Mouse (Mus musculus) forebrain, embryonic 11.5 days (tissue): ENCODE measurements at regions not wholly inside any gene's neighbourhood (a gene's known extent, or its start where the extent isn't known, plus 50 kb on each side); places are given as distances from the start of the nearest gene placed in this dataset.

ENCODE experiments used
- ATAC-seq: fragments of 200-750 bp; cut with Nextera tagmentation; replicated peaks from 2 replicates; pipeline ENCODE4 v1.8.0; 2017; ENCODE audit warnings: moderate TSS enrichment; ENCODE audit not compliant: low FRiP score
- DNase-seq: peaks from one replicate; pipeline ENCODE4 v3.0.0-alpha.2; 2017; ENCODE audit warnings: low spot score
- H3K27ac ChIP-seq: fragments of 300-500 bp; sonication (generic); 2 replicates; pipeline ENCODE4 v1.5.1; 2014; ENCODE audit warnings: low read depth, low read length
- H3K27me3 ChIP-seq: fragments of 300-500 bp; sonication (generic); 2 replicates; pipeline ENCODE4 v1.6.1; 2014; ENCODE audit warnings: mild to moderate bottlenecking, low read length, mixed read lengths; ENCODE audit not compliant: control insufficient read depth, insufficient read depth
- H3K36me3 ChIP-seq: fragments of 300-500 bp; sonication (generic); 2 replicates; pipeline ENCODE4 v1.6.1; 2014; ENCODE audit warnings: mild to moderate bottlenecking, low read length, moderate library complexity, mixed read lengths; ENCODE audit not compliant: control insufficient read depth, insufficient read depth
- H3K4me1 ChIP-seq: fragments of 300-500 bp; sonication (generic); replicated peaks from 2 replicates; pipeline ENCODE4 v1.6.1; 2014; ENCODE audit warnings: low read length, mixed read lengths; ENCODE audit not compliant: control insufficient read depth, insufficient read depth
- H3K4me2 ChIP-seq: fragments of 300-500 bp; sonication (generic); 2 replicates; pipeline ENCODE4 v1.6.1; 2014; ENCODE audit warnings: low read depth, mild to moderate bottlenecking, low read length, moderate library complexity, mixed read lengths; ENCODE audit not compliant: severe bottlenecking
- H3K4me3 ChIP-seq: fragments of 300-500 bp; sonication (generic); 2 replicates; pipeline ENCODE4 v1.5.1; 2014; ENCODE audit warnings: low read depth, low read length
- H3K9ac ChIP-seq: fragments of 300-500 bp; sonication (generic); 2 replicates; pipeline ENCODE4 v1.6.1; 2014; ENCODE audit warnings: low read length
- H3K9me3 ChIP-seq: fragments of 300-500 bp; sonication (generic); 2 replicates; pipeline ENCODE4 v1.6.1; 2016; ENCODE audit warnings: low read length, mixed read lengths; ENCODE audit not compliant: control insufficient read depth
- WGBS: fragments of 180-500 bp; shearing (Covaris S2); extraction: QIAGEN DNeasy Blood & Tissue Kit; methylation state at CpG from one replicate; pipeline ENCODE4 v1.1.7; 2014; 5-methylcytosine and 5-hydroxymethylcytosine counted together

GRCm38 (mm10) chr13:53805872-53806271 lies 249.6 kb downstream of the Drd1 start:
- Histone ChIP-seq H3K9me3 (no peaks in the 10 kb centered on the region), H3K36me3 (no peaks in the 10 kb centered on the region), H3K4me1 (peaks cover 4% of the 10 kb centered on the region), H3K4me3 (no peak overlapping the region), H3K27me3 (no peaks in the 10 kb centered on the region), H3K9ac (no peak overlapping the region), H3K27ac (no peak overlapping the region), H3K4me2 (no peak overlapping the region)
- 43% methylated on average over 4 of the region's 4 CpGs for WGBS
- DNase-seq (no peak), ATAC-seq (no peak)

- H3K9ac ChIP-seq, result no peak overlapping the region
- WGBS, result 80% methylated on average over 5 of the region's 5 CpGs
- H3K4me1 ChIP-seq, result no peaks in the 10 kb centered on the region
- no peaks in the 10 kb centered on the region for H3K36me3 ChIP-seq
- no peaks in the 10 kb centered on the region for H3K27me3 ChIP-seq
- DNase-seq, result no peak
- no peak overlapping the region for H3K4me3 ChIP-seq
- no peak overlapping the region for H3K27ac ChIP-seq
- H3K4me2 ChIP-seq, result no peak overlapping the region
- H3K9me3 ChIP-seq, result no peaks in the 10 kb centered on the region
- ATAC-seq, result no peak
Observed at GRCm38 (mm10) chr13:53800978-53801377, 254.5 kb downstream of the Drd1 start.

GRCm38 (mm10) chr13:53788809-53789208 lies 266.7 kb downstream of the Drd1 start:
- H3K36me3 ChIP-seq, result no peaks in the 10 kb centered on the region
- ATAC-seq, result no peak
- no peaks in the 10 kb centered on the region for H3K27me3 ChIP-seq
- no peaks in the 10 kb centered on the region for H3K4me1 ChIP-seq
- no peak overlapping the region for H3K9ac ChIP-seq
- WGBS, result 86% methylated on average over 2 of the region's 2 CpGs
- no peaks in the 10 kb centered on the region for H3K9me3 ChIP-seq
- no peak for DNase-seq
- no peak overlapping the region for H3K4me3 ChIP-seq
- H3K4me2 ChIP-seq, result no peak overlapping the region
- H3K27ac ChIP-seq, result no peak overlapping the region

GRCm38 (mm10) chr13:53783492-53783891 lies 272.0 kb downstream of the Drd1 start:
- no peaks in the 10 kb centered on the region for H3K36me3 ChIP-seq
- no peaks in the 10 kb centered on the region for H3K4me1 ChIP-seq
- H3K4me2 ChIP-seq, result no peak overlapping the region
- no peak overlapping the region for H3K9ac ChIP-seq
- no peak overlapping the region for H3K4me3 ChIP-seq
- peak; percentile 82 for DNase-seq
- H3K27ac ChIP-seq, result no peak overlapping the region
- no peaks in the 10 kb centered on the region for H3K9me3 ChIP-seq
- no peaks in the 10 kb centered on the region for H3K27me3 ChIP-seq
- WGBS, result 27% methylated on average over 6 of the region's 6 CpGs
- 0 out of 2 replicates have a peak, but pooled peaks have one; percentile 33 for ATAC-seq

- Histone ChIP-seq H3K36me3 (no peaks in the 10 kb centered on the region), H3K4me3 (no peak overlapping the region), H3K4me2 (no peak overlapping the region), H3K9ac (no peak overlapping the region), H3K9me3 (no peaks in the 10 kb centered on the region), H3K27ac (no peak overlapping the region), H3K27me3 (no peaks in the 10 kb centered on the region), H3K4me1 (no peaks in the 10 kb centered on the region)
- 57% methylated on average over 4 of the region's 4 CpGs for whole genome bisulfite sequencing
- no peak for ATAC-seq
- no peak for DNase-seq
Observed at GRCm38 (mm10) chr13:53779150-53779549, 276.4 kb downstream of the Drd1 start.

- no peaks in the 10 kb centered on the region for H3K4me1 ChIP-seq
- H3K9me3 ChIP-seq, result no peaks in the 10 kb centered on the region
- 88% methylated on average over 11 of the region's 11 CpGs for WGBS
- no peaks in the 10 kb centered on the region for H3K36me3 ChIP-seq
- no peak overlapping the region for H3K4me2 ChIP-seq
- H3K4me3 ChIP-seq, result no peak overlapping the region
- ATAC-seq (no peak), DNase-seq (no peak)
- no peak overlapping the region for H3K9ac ChIP-seq
- no peak overlapping the region for H3K27ac ChIP-seq
- no peaks in the 10 kb centered on the region for H3K27me3 ChIP-seq
Observed at GRCm38 (mm10) chr13:53776421-53776820, 279.1 kb downstream of the Drd1 start.

- H3K9ac ChIP-seq, result no peak overlapping the region
- no peaks in the 10 kb centered on the region for H3K27me3 ChIP-seq
- ATAC-seq, result no peak
- WGBS, result 37% methylated on average over 5 of the region's 5 CpGs
- DNase-seq, result peak; percentile 79
- no peak overlapping the region for H3K4me3 ChIP-seq
- no peak overlapping the region for H3K27ac ChIP-seq
- no peaks in the 10 kb centered on the region for H3K4me1 ChIP-seq
- no peak overlapping the region for H3K4me2 ChIP-seq
- H3K36me3 ChIP-seq, result no peaks in the 10 kb centered on the region
- no peaks in the 10 kb centered on the region for H3K9me3 ChIP-seq
Observed at GRCm38 (mm10) chr13:53775687-53776086, 279.8 kb downstream of the Drd1 start.

GRCm38 (mm10) chr13:53764613-53765243 lies 290.8 kb downstream of the Drd1 start:
- Histone ChIP-seq H3K36me3 (no peaks in the 10 kb centered on the region), H3K9me3 (no peaks in the 10 kb centered on the region), H3K4me1 (no peaks in the 10 kb centered on the region), H3K4me3 (no peak overlapping the region), H3K27ac (no peak overlapping the region), H3K4me2 (no peak overlapping the region), H3K9ac (no peak overlapping the region), H3K27me3 (no peaks in the 10 kb centered on the region)
- ATAC-seq, result no peak
- WGBS, result 25% methylated on average over 13 of the region's 13 CpGs
- peak; percentile 80 for DNase-seq

GRCm38 (mm10) chr13:53757576-53758237 lies 284.8 kb upstream of the Msx2 start:
- no peaks in the 10 kb centered on the region for H3K9me3 ChIP-seq
- H3K27me3 ChIP-seq, result no peaks in the 10 kb centered on the region
- H3K27ac ChIP-seq, result no peak overlapping the region
- H3K4me3 ChIP-seq, result no peak overlapping the region
- no peak overlapping the region for H3K4me2 ChIP-seq
- ATAC-seq (no peak), DNase-seq (peak; percentile 35)
- H3K9ac ChIP-seq, result no peak overlapping the region
- 68% methylated on average over 13 of the region's 13 CpGs for WGBS
- H3K4me1 ChIP-seq, result 0 out of 2 replicates have a peak, but pooled peaks cover 3% of the 10 kb centered on the region
- no peaks in the 10 kb centered on the region for H3K36me3 ChIP-seq
